In genomic region chr10:128210954-128211353, GRCm38 (mm10) we compare ENCODE assay signal across 8 mouse cellular contexts. TPM values are rescaled to one million over a fixed set of nuclear protein-coding genes. Genes with fewer than 3 reads are reported as not detected.
DNase-seq lines count a peak whose midpoint lies in the region; ATAC-seq and TF ChIP-seq lines count a peak whose summit lies in the region.
"Had no signal": no experiment of that assay in that cellular context is flagged by ENCODE, and none has a peak within 500 bp of the region (broad histone marks: within the 10 kb centered on the region; RNA-seq: fewer than 3 reads in every experiment).

No protein-coding gene starts in this region.

- ATAC-seq in lung, embryonic 14.5 days (ENCODE audit: insufficient read depth) = peak; percentile 27; the same call in 1 of the 2 replicates
- 0 out of 2 replicates have a peak, but pooled peaks have one; percentile 9 for ATAC-seq in forebrain, embryonic 13.5 days
- ATAC-seq in midbrain, embryonic 15.5 days (replicated peaks) = peak; percentile 52; the same call in 1 of the 2 replicates

- 0 out of 2 replicates have a peak, but pooled peaks cover 3% of the 10 kb centered on the region for H3K36me3 ChIP-seq in lung, embryonic 14.5 days (ENCODE audit: insufficient read depth)
- peaks cover 8% of the 10 kb centered on the region for H3K36me3 ChIP-seq in forebrain, embryonic 13.5 days (ENCODE audit: poor library complexity, severe bottlenecking)
- H3K36me3 ChIP-seq in midbrain, embryonic 15.5 days (replicated peaks) = no peaks in the 10 kb centered on the region

- H3K27me3 ChIP-seq in lung, embryonic 14.5 days (ENCODE audit: insufficient read depth, low read length) = no peaks in the 10 kb centered on the region
- H3K27me3 ChIP-seq in forebrain, embryonic 13.5 days = peaks cover 17% of the 10 kb centered on the region
- H3K27me3 ChIP-seq in midbrain, embryonic 15.5 days (replicated peaks) = no peaks in the 10 kb centered on the region

- no peak overlapping the region for H3K27ac ChIP-seq in lung, embryonic 14.5 days (ENCODE audit: low read depth)
- H3K27ac ChIP-seq in forebrain, embryonic 13.5 days = no peak overlapping the region
- H3K27ac ChIP-seq in midbrain, embryonic 15.5 days = peak overlapping the region; percentile 56; the same call in 1 of the 2 replicates

- no peak for DNase-seq in lung, embryonic 14.5 days
- DNase-seq in lung, postnatal 25 days (ENCODE audit: low spot score) = no peak
- DNase-seq in adrenal gland, adult 2 months = peak; percentile 52
- peak; percentile 7 for DNase-seq in kidney, postnatal 14 days
- no peak for DNase-seq in retina, postnatal 1 day

- peak overlapping the region; percentile 93 for H3K4me2 ChIP-seq in lung, embryonic 14.5 days
- H3K4me2 ChIP-seq in forebrain, embryonic 13.5 days = peak overlapping the region; percentile 89
- peak overlapping the region; percentile 94 for H3K4me2 ChIP-seq in midbrain, embryonic 15.5 days

- WGBS in lung, embryonic 14.5 days = 19% methylated on average over 14 of the region's 14 CpGs
- 29% methylated on average over 14 of the region's 14 CpGs for WGBS in forebrain, embryonic 13.5 days
- 25% methylated on average over 14 of the region's 14 CpGs for WGBS in midbrain, embryonic 15.5 days

- no peaks in the 10 kb centered on the region for H3K9me3 ChIP-seq in lung, embryonic 14.5 days (ENCODE audit: low read depth, low read length)
- no peaks in the 10 kb centered on the region for H3K9me3 ChIP-seq in forebrain, embryonic 13.5 days (replicated peaks)
- no peaks in the 10 kb centered on the region for H3K9me3 ChIP-seq in midbrain, embryonic 15.5 days

- peak overlapping the region; percentile 71 for H3K9ac ChIP-seq in lung, embryonic 14.5 days
- peak overlapping the region; percentile 70 for H3K9ac ChIP-seq in forebrain, embryonic 13.5 days
- peak overlapping the region; percentile 54 for H3K9ac ChIP-seq in midbrain, embryonic 15.5 days

- H3K4me1 ChIP-seq in lung, embryonic 14.5 days (ENCODE audit: insufficient read depth) = 0 out of 2 replicates have a peak, but pooled peaks cover 3% of the 10 kb centered on the region
- H3K4me1 ChIP-seq in forebrain, embryonic 13.5 days = peaks cover 12% of the 10 kb centered on the region
- H3K4me1 ChIP-seq in midbrain, embryonic 15.5 days = peaks cover 13% of the 10 kb centered on the region

- no peak for TF ChIP-seq CTCF in lung, embryonic 14.5 days (IDR thresholded peaks at IDR 0.05; ENCODE audit: low read depth)

- H3K4me3 ChIP-seq in lung, embryonic 14.5 days (ENCODE audit: low read depth, low read length) = peak overlapping the region; percentile 71
- H3K4me3 ChIP-seq in forebrain, embryonic 13.5 days = peak overlapping the region; percentile 64
- peak overlapping the region; percentile 68 for H3K4me3 ChIP-seq in midbrain, embryonic 15.5 days

RNA-seq across cellular contexts. Expression of gene Spryd4, which starts 0.7 kb away (rescaled TPM):
- 27.3 and 29.9 TPM in 2 replicates for polyA plus RNA-seq in lung, embryonic 14.5 days (2014; fragmentation: Nextera tagmentation; extraction: Ambion mirVana)
- 10 to 100 TPM; 14.3 to 17.0 TPM for total RNA-seq in adrenal gland, adult 2 months (2021)
- polyA plus RNA-seq in adrenal gland, adult 2 months (2012; rRNA removed) = 5.8 and 7.4 TPM in 2 replicates
- polyA plus RNA-seq in forebrain, embryonic 13.5 days (2015; fragmentation: Nextera tagmentation; extraction: Ambion mirVana) = 17.9 and 19.1 TPM in 2 replicates
- polyA plus RNA-seq in midbrain, embryonic 15.5 days (2015; fragmentation: Nextera tagmentation; extraction: Ambion mirVana) = 20.2 and 21.4 TPM in 2 replicates

RNA-seq across cellular contexts. Expression of gene Mip, which starts 14.7 kb away (rescaled TPM):
- polyA plus RNA-seq in lung, embryonic 14.5 days (2014; fragmentation: Nextera tagmentation; extraction: Ambion mirVana) = not detected in 2 replicates
- not detected for total RNA-seq in adrenal gland, adult 2 months (2021)
- not detected in 2 replicates for polyA plus RNA-seq in adrenal gland, adult 2 months (2012; rRNA removed)
- polyA plus RNA-seq in forebrain, embryonic 13.5 days (2015; fragmentation: Nextera tagmentation; extraction: Ambion mirVana) = 0.13 and 0.21 TPM in 2 replicates
- 0.09 TPM in 1 of 2 replicates, not detected in the other for polyA plus RNA-seq in midbrain, embryonic 15.5 days (2015; fragmentation: Nextera tagmentation; extraction: Ambion mirVana)
- total RNA-seq: gastrocnemius, postnatal 4 days had no signal

RNA-seq across cellular contexts. Expression of gene Gls2, which starts 16.7 kb away (rescaled TPM):
- 1.8 and 2.3 TPM in 2 replicates for polyA plus RNA-seq in lung, embryonic 14.5 days (2014; fragmentation: Nextera tagmentation; extraction: Ambion mirVana)
- total RNA-seq in adrenal gland, adult 2 months (2021) = 1 to 10 TPM; 2.5 to 3.7 TPM
- polyA plus RNA-seq in adrenal gland, adult 2 months (2012; rRNA removed) = 3.8 and 7.5 TPM in 2 replicates
- 0.48 and 1.3 TPM in 2 replicates for polyA plus RNA-seq in forebrain, embryonic 13.5 days (2015; fragmentation: Nextera tagmentation; extraction: Ambion mirVana)
- 1.2 and 1.7 TPM in 2 replicates for polyA plus RNA-seq in midbrain, embryonic 15.5 days (2015; fragmentation: Nextera tagmentation; extraction: Ambion mirVana)

RNA-seq across cellular contexts. Expression of gene Timeless, which starts 20.9 kb away (rescaled TPM):
- 70.2 and 71.5 TPM in 2 replicates for polyA plus RNA-seq in lung, embryonic 14.5 days (2014; fragmentation: Nextera tagmentation; extraction: Ambion mirVana)
- total RNA-seq in adrenal gland, adult 2 months (2021) = 1 to 10 TPM; 4.8 to 7.2 TPM
- 1.9 and 2.8 TPM in 2 replicates for polyA plus RNA-seq in adrenal gland, adult 2 months (2012; rRNA removed)
- 52.9 and 62.1 TPM in 2 replicates for polyA plus RNA-seq in forebrain, embryonic 13.5 days (2015; fragmentation: Nextera tagmentation; extraction: Ambion mirVana)
- 17.8 and 20.5 TPM in 2 replicates for polyA plus RNA-seq in midbrain, embryonic 15.5 days (2015; fragmentation: Nextera tagmentation; extraction: Ambion mirVana)

RNA-seq across cellular contexts. Expression of gene Rbms2, which starts 30.9 kb away (rescaled TPM):
- 26.5 and 27.6 TPM in 2 replicates for polyA plus RNA-seq in lung, embryonic 14.5 days (2014; fragmentation: Nextera tagmentation; extraction: Ambion mirVana)
- 100 to 1,000 TPM in 1 of 2 experiments, 10 to 100 TPM in 1; 99.3 to 124 TPM for total RNA-seq in adrenal gland, adult 2 months (2021)
- polyA plus RNA-seq in adrenal gland, adult 2 months (2012; rRNA removed) = 118 and 130 TPM in 2 replicates
- 12.6 and 12.9 TPM in 2 replicates for polyA plus RNA-seq in forebrain, embryonic 13.5 days (2015; fragmentation: Nextera tagmentation; extraction: Ambion mirVana)
- polyA plus RNA-seq in midbrain, embryonic 15.5 days (2015; fragmentation: Nextera tagmentation; extraction: Ambion mirVana) = 8.9 and 9.2 TPM in 2 replicates

Comparison
In these comparisons a context has a peak if more than half of its experiments do, and no peak if none do; other contexts are left out.
1. DNase-seq: peak in adrenal gland, adult 2 months (single experiment) and kidney, postnatal 14 days (single experiment); none in lung, embryonic 14.5 days (single experiment), lung, postnatal 25 days (single experiment) and retina, postnatal 1 day (single experiment).
2. Peak in every context shown above with its lines, with median percentiles within 50 percentile points of each other: ATAC-seq, H3K4me2 ChIP-seq, H3K4me3 ChIP-seq and H3K9ac ChIP-seq.